ENCODE assay signal across 14 mouse cellular contexts in the genomic region with DNA sequence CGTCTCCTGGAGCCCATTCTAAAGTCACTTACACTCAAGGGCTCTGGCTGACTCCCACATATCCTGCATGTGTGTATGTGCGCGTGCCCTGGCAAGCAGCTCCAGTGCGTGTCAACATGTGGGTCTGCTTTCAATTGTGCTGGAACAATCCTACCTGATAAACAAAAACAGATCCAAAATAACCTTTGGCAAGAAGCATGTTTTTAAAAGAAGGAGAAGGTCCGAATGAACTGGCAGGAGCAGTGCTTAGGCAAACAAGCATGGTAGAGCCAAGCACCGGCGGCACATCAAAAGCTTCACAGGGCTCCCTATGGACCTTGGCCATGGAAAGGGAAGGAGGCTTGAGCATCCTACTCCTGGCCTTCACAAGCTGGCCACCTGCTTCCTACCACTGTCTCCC.
"Had no signal": no experiment of that assay in that cellular context is flagged by ENCODE, and none has a peak within 500 bp of the region (broad histone marks: within the 10 kb centered on the region; RNA-seq: fewer than 3 reads in every experiment).

No protein-coding gene starts in this region.

- H3K4me3 ChIP-seq: layer of hippocampus, adult 2 months; liver, embryonic 13.5 days; lung, embryonic 15.5 days; myocyte; neural tube, embryonic 15.5 days had no signal

- H3K36me3 ChIP-seq: liver, embryonic 13.5 days; lung, embryonic 15.5 days; neural tube, embryonic 15.5 days had no signal

- H3K4me2 ChIP-seq: liver, embryonic 13.5 days; lung, embryonic 15.5 days; neural tube, embryonic 15.5 days had no signal

- H3K4me1 ChIP-seq: liver, embryonic 13.5 days had no signal

- H3K9me3 ChIP-seq: liver, embryonic 13.5 days; lung, embryonic 15.5 days; neural tube, embryonic 15.5 days had no signal

- DNase-seq: kidney, adult 8-10 months; kidney, postnatal 36 days; left cerebral cortex, postnatal 4 days; liver, embryonic 13.5 days; liver, postnatal 0 days; lung, postnatal 14 days; midbrain, embryonic 14.5 days; right cerebral cortex, adult 18-20 months; right cerebral cortex, postnatal 25 days; thymus, postnatal 36 days had no signal

- H3K27ac ChIP-seq: layer of hippocampus, adult 2 months; liver, embryonic 13.5 days; lung, embryonic 15.5 days; neural tube, embryonic 15.5 days had no signal

- ATAC-seq: liver, postnatal 0 days had no signal

- H3K9ac ChIP-seq: liver, embryonic 13.5 days; liver, postnatal 0 days; lung, embryonic 15.5 days; neural tube, embryonic 15.5 days had no signal

- H3K27me3 ChIP-seq: liver, embryonic 13.5 days; lung, embryonic 15.5 days; neural tube, embryonic 15.5 days had no signal
